Mouse (Mus musculus): ENCODE measurements around the gene Prdx1. TPM values are rescaled to one million over a fixed set of nuclear protein-coding genes. Genes with fewer than 3 reads are reported as not detected.

The Prdx1 gene
- total and polyA plus RNA-seq, 2 experiments from 2014 or later, result 207 to 546 TPM

DNA sequence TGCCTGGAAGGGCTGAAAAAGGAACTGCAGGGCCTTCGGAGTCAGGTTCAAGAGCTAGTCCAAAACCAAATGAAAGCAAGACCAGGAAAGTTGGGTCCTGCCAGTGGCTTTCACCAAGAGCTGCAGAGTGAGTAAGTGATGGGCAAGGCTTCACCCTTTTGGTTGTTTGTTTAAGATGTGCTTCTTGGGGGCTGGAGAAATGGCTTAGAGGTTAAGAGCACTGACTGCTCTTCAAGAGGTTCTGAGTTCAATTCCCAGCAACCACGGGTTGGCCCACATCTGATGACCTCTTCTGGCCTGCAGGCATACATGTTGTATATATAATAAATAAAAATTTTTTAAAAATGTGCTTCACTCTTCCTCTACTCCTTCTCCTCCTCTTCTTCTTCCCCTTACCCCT is 24.8 kb downstream of the Prdx1 start:
- Histone ChIP-seq H3K9ac (replicated peaks; ENCODE audit: low read length, poor library complexity, severe bottlenecking) (no peak overlapping the region), H3K4me3 (ENCODE audit: low read depth, low read length) (no peak overlapping the region), H3K9me3 (ENCODE audit: low read length) (no peaks in the 10 kb centered on the region), H3K36me3 (ENCODE audit: insufficient read depth, low read length) (no peaks in the 10 kb centered on the region), H3K27me3 (ENCODE audit: insufficient read depth, low read length) (no peaks in the 10 kb centered on the region), H3K4me1 (ENCODE audit: insufficient read depth, low read length) (no peaks in the 10 kb centered on the region), H3K27ac (ENCODE audit: low read depth, low read length) (no peak overlapping the region), H3K4me2 (ENCODE audit: low read depth, low read length, poor library complexity, severe bottlenecking) (no peak overlapping the region)
- no peak for TF ChIP-seq CTCF (IDR thresholded peaks at IDR 0.05)
- DNase-seq (ENCODE audit: low spot score) (no peak), ATAC-seq (ENCODE audit: low FRiP score) (no peak)
- 91% methylated on average over 2 of the region's 2 CpGs for WGBS

DNA sequence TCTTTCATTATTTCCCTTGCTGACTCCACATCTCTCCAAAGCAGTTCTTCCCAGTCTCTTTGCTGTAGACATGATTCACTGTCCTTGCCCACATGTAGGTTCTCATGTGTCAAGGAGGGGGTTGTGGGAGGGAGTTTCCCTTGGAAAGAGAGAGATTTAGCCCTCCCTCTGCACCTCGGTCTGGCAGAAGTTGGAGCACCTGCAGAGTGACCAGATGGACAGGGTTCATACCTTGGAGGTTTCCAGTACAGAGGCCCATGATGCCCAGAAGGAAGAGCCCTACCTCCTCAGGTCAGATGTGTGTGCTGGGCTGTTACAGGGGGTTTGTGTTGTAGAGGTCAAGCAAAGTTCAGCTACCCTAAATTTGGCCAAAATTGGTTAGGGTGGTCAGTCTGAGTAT is 27.2 kb downstream of the Prdx1 start:
- ATAC-seq (ENCODE audit: low FRiP score), result no peak
- Histone ChIP-seq H3K4me1 (ENCODE audit: insufficient read depth, low read length) (no peaks in the 10 kb centered on the region), H3K4me3 (ENCODE audit: low read depth, low read length) (no peak overlapping the region), H3K36me3 (ENCODE audit: insufficient read depth, low read length) (no peaks in the 10 kb centered on the region), H3K27ac (ENCODE audit: low read depth, low read length) (no peak overlapping the region), H3K27me3 (ENCODE audit: insufficient read depth, low read length) (no peaks in the 10 kb centered on the region), H3K9me3 (ENCODE audit: low read length) (no peaks in the 10 kb centered on the region), H3K4me2 (ENCODE audit: low read depth, low read length, poor library complexity, severe bottlenecking) (no peak overlapping the region), H3K9ac (replicated peaks; ENCODE audit: low read length, poor library complexity, severe bottlenecking) (no peak overlapping the region)
- no peak for TF ChIP-seq CTCF (IDR thresholded peaks at IDR 0.05)
- no peak for DNase-seq (ENCODE audit: low spot score)
- WGBS, result 85% methylated on average over 1 of the region's 1 CpGs

DNA sequence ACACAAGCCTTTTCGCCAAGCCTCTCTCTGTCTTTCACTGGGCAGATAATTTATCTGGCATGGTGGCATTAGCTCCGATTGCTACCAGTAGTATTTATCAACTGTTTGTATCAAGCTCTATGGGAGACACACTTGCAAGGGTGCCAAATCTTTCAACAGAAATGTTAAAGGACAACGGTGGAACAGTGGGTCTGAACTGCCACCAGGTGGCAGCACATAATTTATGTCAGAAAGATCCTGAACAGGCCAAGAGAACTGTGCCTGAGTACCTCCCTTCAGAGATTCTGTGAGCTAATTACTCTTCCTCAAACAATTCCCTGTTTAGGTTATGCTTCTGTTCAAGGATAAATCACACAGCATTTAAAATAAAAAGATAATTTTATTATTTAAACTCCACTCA is 34.1 kb downstream of the Prdx1 start:
- Histone ChIP-seq H3K4me2 (ENCODE audit: low read depth, low read length, poor library complexity, severe bottlenecking) (no peak overlapping the region), H3K27ac (ENCODE audit: low read depth, low read length) (no peak overlapping the region), H3K27me3 (ENCODE audit: insufficient read depth, low read length) (no peaks in the 10 kb centered on the region), H3K9me3 (ENCODE audit: low read length) (no peaks in the 10 kb centered on the region), H3K36me3 (ENCODE audit: insufficient read depth, low read length) (no peaks in the 10 kb centered on the region), H3K9ac (replicated peaks; ENCODE audit: low read length, poor library complexity, severe bottlenecking) (no peak overlapping the region), H3K4me3 (ENCODE audit: low read depth, low read length) (no peak overlapping the region), H3K4me1 (ENCODE audit: insufficient read depth, low read length) (no peaks in the 10 kb centered on the region)
- ATAC-seq (ENCODE audit: low FRiP score) (peak; percentile 61; the same call in 1 of the 2 replicates), DNase-seq (ENCODE audit: low spot score) (peak; percentile 95)
- peak; percentile 87 for TF ChIP-seq CTCF (IDR thresholded peaks at IDR 0.05)
- WGBS, result 15% methylated on average over 3 of the region's 3 CpGs

DNA sequence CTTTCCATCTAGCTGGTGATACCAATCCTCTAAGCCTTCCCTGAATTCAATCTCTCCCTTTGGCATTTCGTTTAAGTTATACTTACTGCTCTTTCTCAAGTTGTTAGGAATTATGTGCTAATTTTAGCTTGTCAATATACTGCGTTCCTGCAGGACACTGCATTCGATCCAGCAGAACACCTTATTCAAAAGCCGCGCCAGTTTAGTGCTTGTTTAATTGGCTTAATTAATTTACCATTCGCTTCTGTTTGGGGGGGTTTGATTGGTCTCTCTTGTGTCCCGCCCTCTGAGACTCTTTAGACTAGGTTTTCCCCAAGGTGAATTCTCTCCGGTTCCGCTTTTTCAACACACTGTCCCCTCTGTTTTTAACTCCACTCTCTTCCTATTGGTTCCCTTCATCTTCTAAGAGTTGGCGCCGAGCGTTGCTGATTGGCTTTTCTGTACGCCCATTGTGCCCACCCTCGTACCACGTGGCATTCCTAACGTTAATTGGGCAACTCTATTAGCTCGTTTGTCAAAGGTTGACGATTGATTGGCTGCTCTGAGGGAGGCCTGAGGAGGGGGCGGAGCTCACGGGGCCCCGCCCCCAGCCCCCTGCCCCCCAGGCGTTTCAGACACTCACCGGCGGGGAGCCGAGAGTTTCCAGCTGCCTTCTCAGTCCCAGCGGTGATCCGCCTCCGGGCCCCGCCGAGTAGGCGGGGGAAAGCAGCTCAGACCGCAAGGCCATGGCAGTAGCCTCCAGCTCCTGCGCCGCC is 35.2 kb downstream of the Prdx1 start, which contains the start of gene Tesk2:
Gene Tesk2, plus strand, starts transcription at position 606 of the 755 bp plus-strand sequence.
- Histone ChIP-seq H3K27ac (ENCODE audit: low read depth, low read length) (peak within 1 kb of the TSS; percentile 13; the same call in 1 of the 2 replicates), H3K4me3 (ENCODE audit: low read depth, low read length) (peak within 1 kb of the TSS; percentile 59), H3K4me2 (ENCODE audit: low read depth, low read length, poor library complexity, severe bottlenecking) (peak within 1 kb of the TSS; percentile 95), H3K9me3 (ENCODE audit: low read length) (no peaks in the 10 kb centered on the region), H3K36me3 (ENCODE audit: insufficient read depth, low read length) (no peaks in the 10 kb centered on the region), H3K27me3 (ENCODE audit: insufficient read depth, low read length) (no peaks in the 10 kb centered on the region), H3K9ac (replicated peaks; ENCODE audit: low read length, poor library complexity, severe bottlenecking) (peak within 1 kb of the TSS; percentile 61), H3K4me1 (ENCODE audit: insufficient read depth, low read length) (no peaks in the 10 kb centered on the region)
- DNase-seq (ENCODE audit: low spot score) (peak; percentile 99), ATAC-seq (ENCODE audit: low FRiP score) (peak; percentile 98)
- WGBS, result under 1% methylated on average over 32 of the region's 34 CpGs
- no peak for TF ChIP-seq CTCF (IDR thresholded peaks at IDR 0.05)

DNA sequence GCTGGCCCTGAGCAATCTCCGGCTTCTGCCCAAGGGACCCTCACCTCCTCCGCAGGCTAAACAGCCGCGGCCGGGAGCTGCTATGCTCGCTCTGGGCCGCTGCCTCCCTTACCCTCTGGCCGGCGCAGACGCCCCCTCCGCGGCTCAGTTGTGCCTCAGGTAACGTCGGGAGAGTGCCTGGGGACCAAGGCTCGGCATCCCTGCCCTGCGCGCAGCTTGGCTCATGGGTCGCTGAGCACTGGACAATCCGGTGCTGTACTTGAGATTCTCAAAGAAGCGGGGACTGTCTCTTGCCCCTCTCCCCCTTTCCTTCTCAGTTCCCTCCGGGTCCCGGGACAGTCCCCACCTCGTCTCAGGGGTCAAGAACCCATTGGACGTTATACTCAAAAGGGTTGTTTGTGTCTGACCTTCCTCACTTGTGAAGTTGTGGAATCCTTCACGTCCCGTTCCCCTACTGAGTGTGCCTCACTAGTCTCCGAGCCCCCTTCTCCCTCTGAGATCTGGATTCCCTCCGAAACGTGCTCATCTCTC is 35.8 kb downstream of the Prdx1 start:
- ATAC-seq (ENCODE audit: low FRiP score), result peak; percentile 50
- Histone ChIP-seq H3K9me3 (ENCODE audit: low read length) (no peaks in the 10 kb centered on the region), H3K4me2 (ENCODE audit: low read depth, low read length, poor library complexity, severe bottlenecking) (peak overlapping the region; percentile 95), H3K36me3 (ENCODE audit: insufficient read depth, low read length) (no peaks in the 10 kb centered on the region), H3K9ac (replicated peaks; ENCODE audit: low read length, poor library complexity, severe bottlenecking) (peak overlapping the region; percentile 61), H3K4me1 (ENCODE audit: insufficient read depth, low read length) (no peaks in the 10 kb centered on the region), H3K27me3 (ENCODE audit: insufficient read depth, low read length) (no peaks in the 10 kb centered on the region), H3K27ac (ENCODE audit: low read depth, low read length) (peak overlapping the region; percentile 13; the same call in 1 of the 2 replicates), H3K4me3 (ENCODE audit: low read depth, low read length) (peak overlapping the region; percentile 59)
- no peak for TF ChIP-seq CTCF (IDR thresholded peaks at IDR 0.05)
- WGBS, result under 1% methylated on average over 29 of the region's 29 CpGs
- DNase-seq (ENCODE audit: low spot score), result peak; percentile 8

DNA sequence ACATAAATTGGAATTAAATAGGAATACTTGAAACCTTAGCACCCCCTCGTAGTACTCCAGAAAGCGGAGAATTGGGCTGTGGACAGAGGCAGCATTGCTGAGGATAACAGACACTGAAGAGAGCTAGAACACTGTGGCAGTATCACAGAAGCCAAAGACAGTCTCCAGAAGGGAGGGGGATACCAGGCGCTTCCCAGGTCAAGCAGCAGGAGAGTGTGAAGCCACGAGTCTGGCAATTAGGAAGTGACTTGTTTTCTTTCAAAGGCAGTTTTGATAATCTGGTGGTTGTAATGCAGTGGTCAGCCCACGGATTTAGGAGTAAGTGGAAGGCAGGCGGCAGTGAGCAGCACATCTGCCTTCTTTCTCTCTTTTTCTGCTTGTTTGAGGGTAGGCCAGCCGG is 36.9 kb downstream of the Prdx1 start:
- no peak overlapping the region for H3K4me2 ChIP-seq (ENCODE audit: low read depth, low read length, poor library complexity, severe bottlenecking)
- WGBS, result 48% methylated on average over 7 of the region's 7 CpGs

More for the DNA sequence above, 36.9 kb downstream of the Prdx1 start:
- H3K9me3 ChIP-seq (ENCODE audit: low read length), result no peaks in the 10 kb centered on the region
- H3K36me3 ChIP-seq (ENCODE audit: insufficient read depth, low read length), result no peaks in the 10 kb centered on the region
- no peak for ATAC-seq (ENCODE audit: low FRiP score)
- no peak overlapping the region for H3K4me3 ChIP-seq (ENCODE audit: low read depth, low read length)
- H3K4me1 ChIP-seq (ENCODE audit: insufficient read depth, low read length), result no peaks in the 10 kb centered on the region
- DNase-seq (ENCODE audit: low spot score), result no peak
- H3K27ac ChIP-seq (ENCODE audit: low read depth, low read length), result no peak overlapping the region
- no peak for TF ChIP-seq CTCF (IDR thresholded peaks at IDR 0.05)
- no peak overlapping the region for H3K9ac ChIP-seq (replicated peaks; ENCODE audit: low read length, poor library complexity, severe bottlenecking)
- H3K27me3 ChIP-seq (ENCODE audit: insufficient read depth, low read length), result no peaks in the 10 kb centered on the region
